In genomic region chr17:70706976-70707818, GRCm38 (mm10) we compare ENCODE assay signal across 7 mouse cellular contexts.
DNase-seq lines count a peak whose midpoint lies in the region; ATAC-seq lines count a peak whose summit lies in the region.

No protein-coding gene starts in this region.

- 0 out of 2 replicates have a peak, but pooled peaks cover 10% of the 10 kb centered on the region for H3K27me3 ChIP-seq in limb, embryonic 10.5 days (ENCODE audit: low read depth, poor library complexity, severe bottlenecking)
- no peaks in the 10 kb centered on the region; the same call in 1 of the 2 replicates for H3K27me3 ChIP-seq in midbrain, embryonic 14.5 days (ENCODE audit: control insufficient read depth, insufficient read depth, low read length)

- H3K36me3 ChIP-seq in limb, embryonic 10.5 days, result no peaks in the 10 kb centered on the region
- no peaks in the 10 kb centered on the region for H3K36me3 ChIP-seq in midbrain, embryonic 14.5 days (ENCODE audit: control insufficient read depth, insufficient read depth, low read length)

- peak; percentile 88 for DNase-seq in adrenal gland, adult 2 months
- peak; percentile 87 for DNase-seq in embryo, embryonic 9.5 days (ENCODE audit: extremely low spot score)
- DNase-seq in heart, adult 11 months, result peak; percentile 95
- DNase-seq in kidney, adult 11 months, result peak; percentile 73
- peak; percentile 90 for DNase-seq in limb, embryonic 10.5 days (ENCODE audit: low spot score)
- DNase-seq in midbrain, embryonic 14.5 days, result peak; percentile 89
- peak; percentile 22 for DNase-seq in spleen, adult 12 weeks (ENCODE audit: low spot score)

- peaks cover 15% of the 10 kb centered on the region for H3K4me1 ChIP-seq in limb, embryonic 10.5 days
- peaks cover 4% of the 10 kb centered on the region; the same call in 1 of the 2 replicates for H3K4me1 ChIP-seq in midbrain, embryonic 14.5 days (ENCODE audit: control insufficient read depth, insufficient read depth, low read length)

- peak overlapping the region; percentile 17 for H3K27ac ChIP-seq in limb, embryonic 10.5 days
- H3K27ac ChIP-seq in midbrain, embryonic 14.5 days (replicated peaks; ENCODE audit: low read depth, low read length), result no peak overlapping the region

- H3K9me3 ChIP-seq in limb, embryonic 10.5 days (replicated peaks), result no peaks in the 10 kb centered on the region
- no peaks in the 10 kb centered on the region for H3K9me3 ChIP-seq in midbrain, embryonic 14.5 days (ENCODE audit: control insufficient read depth, low read length)

- peak overlapping the region; percentile 21; the same call in 1 of the 2 replicates for H3K9ac ChIP-seq in midbrain, embryonic 14.5 days (replicated peaks; ENCODE audit: low read length)

- peak; percentile 68 for ATAC-seq in midbrain, embryonic 14.5 days (ENCODE audit: low FRiP score, low TSS enrichment)

- peak overlapping the region; percentile 43 for H3K4me3 ChIP-seq in limb, embryonic 10.5 days
- H3K4me3 ChIP-seq in midbrain, embryonic 14.5 days (replicated peaks; ENCODE audit: low read depth, low read length), result peak overlapping the region; percentile 20

- H3K4me2 ChIP-seq in midbrain, embryonic 14.5 days (ENCODE audit: low read length), result peak overlapping the region; percentile 60

- WGBS in limb, embryonic 10.5 days, result 5% methylated on average over 28 of the region's 28 CpGs
- WGBS in midbrain, embryonic 14.5 days, result 4% methylated on average over 28 of the region's 28 CpGs

Comparison
In these comparisons a context has a peak if more than half of its experiments do, and no peak if none do; other contexts are left out.
1. DNase-seq: peak in every context shown above with its lines; median percentile 95 in heart, adult 11 months; 90 in limb, embryonic 10.5 days; 89 in midbrain, embryonic 14.5 days; 88 in adrenal gland, adult 2 months; 87 in embryo, embryonic 9.5 days; 73 in kidney, adult 11 months; 22 in spleen, adult 12 weeks.